Mouse (Mus musculus) 3134 (cell line): ENCODE data around the gene Scgb1b17.
"Not testable (repeated sequence)": the region's sequence is repeated elsewhere in the genome, so short reads cannot be mapped to it uniquely, and the experiment has no call there.

Source experiments
- DNase-seq: peaks from one replicate; pipeline ENCODE4 v3.0.0-alpha.2; 2011; ENCODE audit warnings: low spot score; ENCODE audit not compliant: insufficient read length; ENCODE audit errors: extremely low read depth

Gene Scgb1b17

DNA sequence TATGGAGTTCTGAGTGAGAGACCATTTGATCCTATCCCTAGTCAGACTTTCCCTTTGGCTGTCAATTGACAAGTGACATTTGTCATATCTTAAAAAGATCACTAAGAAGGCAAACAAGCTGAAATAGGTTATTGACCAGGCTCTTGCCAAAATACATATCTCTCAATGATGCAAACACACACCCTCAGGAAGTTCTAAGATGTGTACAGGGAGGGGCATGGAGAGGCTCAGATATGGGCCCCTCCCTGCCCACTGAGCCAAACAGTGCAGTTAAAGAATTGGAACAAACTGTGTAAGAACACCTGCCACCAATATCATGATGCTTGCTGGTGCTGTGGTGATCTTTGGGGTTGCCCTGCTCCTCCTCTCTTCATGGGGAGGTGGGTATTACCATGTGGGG lies at the start of gene Scgb1b17:
Scgb1b17 (plus strand) TSS at position 301 of the 400 bp plus-strand sequence.
- DNase-seq, result not testable (repeated sequence)

- not testable (repeated sequence) for DNase-seq
These were observed 6.8 kb upstream of the Scgb1b17 start, which contains the start of gene Scgb2b17 for GRCm38 (mm10) chr7:33056461-33056860. Scgb2b17 (minus strand) TSS chr7:33056561.
